Mouse (Mus musculus) CD8-positive naive resting alpha-beta T cell, adult 2 months (primary cell): ENCODE results near the gene Camta1.

Source experiments
- DNase-seq, 2 experiments: peaks; one replicate each; pipeline ENCODE4 v3.0.0; 2022; ENCODE audit warnings: low read depth in 2 of 2, low spot score in 2 of 2

The Camta1 gene

DNA sequence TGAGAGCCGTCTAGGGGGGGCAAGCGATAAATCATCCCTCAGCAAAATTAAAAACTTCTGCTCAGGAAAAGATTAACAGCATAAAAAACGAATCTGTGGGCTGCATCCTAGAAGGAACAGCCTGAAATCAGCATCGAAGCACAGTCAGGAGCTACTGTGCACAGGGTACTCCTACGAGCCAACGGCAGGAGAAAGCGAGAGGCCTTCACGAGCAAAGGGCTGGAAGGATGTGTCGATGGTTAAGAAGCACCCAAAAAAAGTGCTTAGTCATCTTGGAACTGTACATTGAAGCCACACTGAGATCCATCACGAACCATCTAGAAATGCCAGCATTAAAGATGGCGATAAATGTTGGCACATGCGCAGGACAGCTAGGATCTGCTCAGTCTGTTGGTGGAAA lies 171.6 kb downstream of the Camta1 start:
- DNase-seq, result no peak

DNA sequence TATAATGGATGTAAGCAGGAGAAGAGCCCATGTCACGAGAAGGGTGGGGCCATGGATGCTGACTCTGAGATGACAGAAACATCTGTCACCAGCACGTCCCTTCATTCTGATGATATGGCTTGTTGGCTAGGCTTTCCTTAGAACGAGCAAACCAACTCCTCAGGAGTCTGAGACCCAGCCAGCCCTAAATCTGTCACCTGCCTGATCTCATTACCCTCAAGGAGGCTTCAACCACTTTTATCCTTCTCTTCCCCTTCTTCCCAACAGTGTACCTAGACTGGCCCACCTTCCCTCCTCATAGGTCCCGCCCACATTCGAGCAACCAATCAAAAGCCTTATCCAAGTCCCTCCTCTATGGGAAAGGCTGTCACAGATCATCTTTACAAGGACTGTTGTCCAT lies 173.5 kb downstream of the Camta1 start:
- DNase-seq, result no peak

GRCm38 (mm10) chr4:151684596-151684995 lies 177.1 kb downstream of the Camta1 start:
- DNase-seq, result no peak

DNA sequence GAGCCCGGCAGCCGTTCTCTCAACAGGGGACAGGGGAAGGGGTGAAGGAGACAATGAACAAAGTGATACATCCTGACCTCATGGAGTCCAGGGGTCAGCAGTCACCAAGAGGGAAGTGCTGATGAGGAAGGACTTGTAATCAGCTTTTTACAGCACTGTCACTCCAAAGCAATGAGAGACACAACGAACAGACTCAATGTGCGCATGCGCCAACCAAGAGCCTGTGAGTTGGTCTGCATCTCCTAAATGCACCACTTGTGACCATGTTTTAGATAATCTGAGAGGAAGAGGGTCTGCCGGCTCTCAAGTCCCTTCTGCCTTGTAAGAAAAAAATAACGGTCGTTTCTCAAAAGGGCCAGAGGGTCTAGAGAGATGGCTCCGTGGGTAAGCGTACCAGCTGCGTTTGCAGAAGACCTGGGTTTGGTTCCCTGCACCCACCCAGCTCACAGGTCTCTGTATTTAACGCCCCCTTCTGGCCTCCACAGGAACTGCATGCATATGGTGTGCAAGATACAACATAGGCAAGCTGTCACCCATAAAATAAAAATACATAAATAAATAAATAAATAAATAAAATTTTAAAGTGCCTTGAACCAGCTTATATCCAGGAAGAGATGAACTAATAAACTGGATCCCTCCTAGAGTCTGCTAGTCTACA lies 178.7 kb downstream of the Camta1 start:
- DNase-seq, result no peak

GRCm38 (mm10) chr4:151672452-151672851 lies 189.2 kb downstream of the Camta1 start:
- DNase-seq, result no peak

DNA sequence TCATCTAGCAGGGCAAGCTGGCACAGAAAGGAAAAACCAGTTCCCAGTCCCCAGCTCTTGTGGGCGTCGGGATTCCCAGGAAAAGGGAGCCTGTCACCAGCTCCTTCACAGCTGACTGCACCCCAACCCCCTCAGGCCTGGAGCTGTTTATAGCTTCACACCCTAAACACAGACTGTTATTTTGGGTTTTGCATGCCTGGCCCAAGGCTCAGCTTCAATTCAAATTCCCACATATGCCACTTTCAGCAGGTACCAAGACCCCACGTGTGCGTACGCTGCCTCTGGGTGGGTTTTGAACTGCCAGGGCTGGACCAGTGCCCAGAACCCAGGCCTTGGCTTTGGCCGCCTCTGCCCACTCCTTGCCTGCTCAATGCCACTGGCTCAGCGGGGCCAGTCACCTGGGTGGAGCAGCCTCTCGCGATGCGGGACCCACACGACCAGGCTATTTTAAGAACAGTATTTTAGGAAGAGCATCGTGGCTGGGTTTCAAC lies 195.2 kb downstream of the Camta1 start:
- DNase-seq, result no peak

- no peak for DNase-seq
Measured at GRCm38 (mm10) chr4:151661486-151661885, 200.2 kb downstream of the Camta1 start.

DNA sequence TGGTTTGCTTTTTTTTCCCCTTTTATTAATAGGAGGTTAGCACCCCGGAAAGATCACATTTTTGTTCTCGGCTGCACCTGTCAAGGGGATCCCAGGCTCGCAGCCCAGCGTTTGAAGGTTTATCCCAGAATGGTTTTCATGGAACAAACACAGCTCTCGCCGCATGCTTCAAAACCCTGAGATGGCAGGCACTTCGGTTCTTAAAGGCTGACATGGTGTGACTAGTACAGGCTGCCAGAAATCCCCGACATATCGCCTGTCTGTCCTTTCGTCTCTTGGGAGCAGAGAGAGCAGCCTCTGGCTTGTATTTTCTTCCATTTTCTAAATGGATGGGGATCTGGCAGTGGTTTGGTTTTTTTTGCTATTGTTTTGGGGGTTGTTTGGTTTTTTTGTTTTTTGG lies 205.2 kb downstream of the Camta1 start:
- no peak for DNase-seq

DNA sequence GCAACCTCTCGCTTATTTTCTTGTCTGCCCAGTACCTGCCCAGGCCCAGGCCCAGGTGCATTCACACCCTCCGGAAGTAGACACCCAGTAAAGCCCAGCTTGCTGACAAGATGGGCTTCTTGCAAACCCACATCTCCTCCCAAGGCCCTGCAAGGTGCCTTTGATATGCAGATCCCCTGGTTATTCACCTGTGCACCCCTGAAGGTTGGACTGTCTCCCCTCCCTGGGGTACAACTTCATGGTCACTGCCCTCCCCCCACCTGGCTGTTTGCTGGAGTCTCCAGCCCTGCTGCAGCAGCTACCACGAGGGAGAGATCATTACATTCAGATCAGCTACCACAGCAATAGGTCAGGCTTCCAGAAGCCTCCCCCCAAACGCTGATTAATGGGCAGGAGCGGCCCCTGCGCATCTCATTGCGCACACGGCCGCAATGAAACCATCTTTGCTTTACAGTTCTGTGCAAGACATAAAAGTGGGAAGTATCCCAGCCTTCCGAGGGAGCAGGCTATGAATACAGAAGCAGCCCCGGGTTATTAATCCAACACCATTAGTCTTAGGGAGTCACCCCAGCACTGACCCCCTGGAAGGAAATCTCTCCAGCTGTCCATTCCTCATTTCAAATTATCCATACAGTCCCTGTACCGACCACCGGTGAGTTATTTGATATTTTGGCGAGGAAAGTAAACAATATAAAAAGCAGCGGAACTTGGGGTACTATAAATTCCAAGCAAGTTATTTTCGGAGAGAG lies 205.9 kb downstream of the Camta1 start:
- DNase-seq, result no peak

DNA sequence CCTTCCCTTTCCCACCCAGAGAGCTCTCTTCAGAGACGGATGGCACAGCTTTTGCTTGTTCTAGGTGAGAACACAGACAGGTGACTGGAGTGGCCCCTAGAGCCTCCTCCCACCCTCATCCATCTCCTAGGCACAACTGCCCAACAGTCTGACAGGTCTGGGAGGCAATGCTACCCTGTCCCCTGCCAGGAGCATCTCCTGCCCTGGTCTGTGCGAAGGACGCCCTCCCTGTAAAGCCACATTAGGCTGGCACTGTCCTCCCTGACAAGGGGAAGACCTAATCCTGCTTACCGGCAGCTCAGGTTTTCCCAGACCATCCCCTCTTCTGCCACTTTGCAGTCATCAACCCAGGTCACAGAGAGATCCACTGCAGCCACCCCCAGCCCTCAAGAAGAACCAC lies 206.4 kb downstream of the Camta1 start:
- no peak for DNase-seq

- no peak for DNase-seq
Measured at GRCm38 (mm10) chr4:151642418-151642817, 219.3 kb downstream of the Camta1 start.

DNA sequence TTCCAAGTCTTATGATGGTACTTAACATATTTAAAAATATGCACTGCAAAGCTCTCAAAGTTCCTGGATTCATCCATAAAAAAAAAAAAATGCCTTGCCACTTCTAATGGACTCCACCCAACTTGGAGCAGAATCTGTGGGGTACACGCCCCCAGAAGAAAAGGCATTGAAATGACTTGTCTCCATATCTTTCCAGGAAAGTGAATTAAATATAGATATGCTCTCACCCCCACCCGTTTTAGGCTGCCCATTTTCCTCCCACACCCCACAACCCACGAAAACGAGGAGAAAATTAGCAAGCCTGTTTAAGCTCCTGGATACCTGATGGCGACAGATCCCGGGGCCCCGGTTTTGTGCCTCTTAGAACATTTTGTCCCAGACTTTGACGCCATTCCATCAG lies 220.7 kb downstream of the Camta1 start:
- no peak for DNase-seq

GRCm38 (mm10) chr4:151638941-151639340 lies 222.7 kb downstream of the Camta1 start:
- DNase-seq, result no peak

- no peak for DNase-seq
Measured at GRCm38 (mm10) chr4:151637348-151637747, 224.3 kb downstream of the Camta1 start.

DNA sequence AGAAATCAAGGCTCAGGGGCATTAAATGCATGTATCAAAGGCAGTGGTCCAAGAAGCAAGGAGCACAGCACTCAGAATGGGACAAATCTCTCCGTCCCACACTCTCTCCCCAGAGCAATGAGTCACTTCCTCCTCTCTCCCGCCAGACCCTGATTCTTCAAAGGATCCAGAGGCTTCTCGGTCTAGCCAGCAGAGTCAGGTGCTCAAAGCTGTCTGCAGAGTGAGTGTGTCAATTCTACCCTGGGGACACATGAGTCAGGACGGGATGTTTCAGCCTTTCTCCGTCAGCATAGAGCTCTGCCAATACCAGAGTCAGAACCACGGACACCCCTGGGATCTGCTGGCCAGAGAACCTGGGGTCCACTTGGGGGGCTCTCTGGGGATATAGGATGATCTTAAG lies 226.9 kb downstream of the Camta1 start:
- DNase-seq, result no peak

GRCm38 (mm10) chr4:151633795-151634194 lies 227.9 kb downstream of the Camta1 start:
- DNase-seq, result no peak

GRCm38 (mm10) chr4:151632321-151632720 lies 229.4 kb downstream of the Camta1 start:
- DNase-seq, result no peak

DNA sequence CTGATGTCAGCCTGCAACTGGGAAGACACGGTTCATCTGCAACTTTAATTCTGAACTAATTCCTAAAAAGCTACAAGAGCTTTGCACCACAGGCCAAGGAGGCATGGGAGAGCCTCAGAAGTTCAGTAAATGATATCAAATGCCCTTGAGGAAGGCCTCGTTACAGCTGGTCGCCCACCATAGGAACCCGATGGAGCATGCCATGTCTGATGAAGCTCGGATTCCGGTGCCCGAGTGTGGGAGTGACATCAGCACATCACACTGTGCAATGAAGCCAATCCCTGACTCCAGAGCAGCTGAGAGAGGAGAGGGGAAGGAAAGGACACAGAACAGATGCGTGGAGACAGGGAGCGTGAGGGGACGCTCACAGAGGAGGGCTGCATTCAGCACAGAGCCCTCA lies 231.0 kb downstream of the Camta1 start:
- no peak for DNase-seq

GRCm38 (mm10) chr4:151630231-151630630 lies 231.4 kb downstream of the Camta1 start:
- no peak for DNase-seq

DNA sequence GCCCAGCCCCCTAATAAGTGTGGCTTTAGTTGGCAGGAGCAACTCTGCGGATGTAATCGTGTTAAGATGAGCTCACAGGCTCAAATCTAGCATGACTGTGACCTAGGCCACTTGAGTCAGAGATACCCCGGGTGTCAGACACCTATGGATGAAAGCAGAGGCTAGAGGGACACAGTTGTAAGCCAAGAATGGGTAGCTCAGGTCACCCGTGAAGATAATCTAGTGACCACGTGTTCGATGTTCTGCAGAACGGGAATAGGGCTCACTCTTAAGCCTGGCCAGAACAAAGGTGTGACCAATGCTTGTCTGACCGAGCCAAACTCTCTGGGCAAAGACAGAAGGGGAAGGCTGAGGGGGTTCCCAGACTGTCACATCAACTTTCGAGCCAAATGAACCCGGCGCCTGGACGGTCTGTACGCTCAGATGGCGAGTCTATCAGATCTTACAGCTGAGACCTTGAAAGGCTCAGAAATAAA lies 242.1 kb downstream of the Camta1 start:
- no peak for DNase-seq

DNA sequence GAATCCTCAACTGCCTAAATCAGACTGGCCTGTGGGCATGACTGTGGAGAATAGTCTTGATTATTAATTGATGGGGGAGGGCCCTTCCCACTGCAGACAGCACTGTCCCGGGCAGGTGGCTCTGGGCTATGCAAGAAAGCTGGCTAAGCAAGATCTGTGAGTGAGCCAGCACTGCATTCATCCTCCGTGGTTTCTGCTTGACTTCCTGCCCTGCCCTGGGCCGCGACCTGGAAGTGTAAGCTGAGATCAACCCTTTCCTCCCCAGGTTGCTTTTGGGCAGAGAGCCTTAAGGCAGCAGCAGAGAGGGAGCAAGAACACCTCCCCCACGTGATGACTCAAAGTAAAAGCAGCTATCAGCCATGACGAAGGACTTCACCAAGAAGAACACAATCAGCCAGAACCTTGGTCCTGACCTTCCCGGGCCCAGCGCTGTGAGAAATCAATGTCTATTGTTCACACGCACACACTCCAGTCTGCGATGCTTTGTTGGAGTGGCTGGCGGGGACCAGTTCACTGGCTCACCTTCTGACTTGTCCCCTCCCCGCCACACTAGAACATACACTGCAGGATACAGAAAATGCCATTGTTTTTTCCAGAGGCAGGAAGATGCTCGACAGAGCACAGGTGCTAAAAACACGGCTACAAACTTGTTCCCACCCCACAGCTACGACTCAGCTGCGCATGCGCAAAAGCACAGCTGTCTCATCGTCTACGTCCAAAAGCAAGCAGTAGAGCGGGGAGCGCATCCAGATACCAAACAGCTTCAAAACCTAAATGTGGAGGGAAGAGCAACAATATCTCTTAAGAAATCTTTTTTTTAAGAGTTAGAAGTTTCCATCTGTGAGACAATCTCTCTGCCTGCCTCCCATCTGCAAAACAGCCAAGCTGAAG lies 243.0 kb downstream of the Camta1 start:
- no peak for DNase-seq

GRCm38 (mm10) chr4:151611621-151612020 lies 250.1 kb downstream of the Camta1 start:
- no peak for DNase-seq
